Mouse (Mus musculus): ENCODE measurements around the gene Tpst1. TPM values are rescaled to one million over a fixed set of nuclear protein-coding genes. Genes with fewer than 3 reads are reported as not detected.

Tpst1 gene
- polyA plus RNA-seq, 1 experiment from 2014 or later, result 56.5 TPM

DNA sequence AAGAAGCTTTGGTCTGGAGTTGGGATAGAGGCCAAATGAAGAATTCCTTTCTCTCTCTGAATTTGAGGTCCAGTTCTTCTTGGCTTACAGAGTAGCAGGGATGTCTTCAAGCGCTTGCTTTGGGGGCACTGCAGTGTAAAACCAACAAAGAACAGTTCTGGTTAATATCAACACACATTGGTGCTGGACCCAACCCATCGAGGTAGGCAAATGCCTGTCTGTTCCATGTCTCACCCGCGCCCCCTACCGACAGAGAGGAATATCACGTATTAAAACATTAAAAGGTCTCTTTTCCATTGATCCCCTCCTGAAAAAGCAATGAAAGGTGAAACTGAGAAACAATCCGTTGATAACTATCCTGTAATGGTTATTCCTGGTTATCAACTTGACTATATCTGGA, 90.5 kb downstream of the Tpst1 start:
- no peak overlapping the region for H3K4me2 ChIP-seq
- H3K27me3 ChIP-seq, result no peaks in the 10 kb centered on the region
- H3K9me3 ChIP-seq, result no peaks in the 10 kb centered on the region
- no peaks in the 10 kb centered on the region for H3K36me3 ChIP-seq (replicated peaks)
- no peak for ATAC-seq (ENCODE audit: low FRiP score)
- WGBS, result 6% methylated on average over 7 of the region's 7 CpGs
- no peaks in the 10 kb centered on the region for H3K4me1 ChIP-seq
- H3K9ac ChIP-seq, result no peak overlapping the region
- no peak overlapping the region for H3K27ac ChIP-seq
- no peak overlapping the region for H3K4me3 ChIP-seq (replicated peaks)

GRCm38 (mm10) chr5:130165213-130165612, 92.1 kb downstream of the Tpst1 start:
- Histone ChIP-seq H3K27me3 (no peaks in the 10 kb centered on the region), H3K36me3 (replicated peaks) (no peaks in the 10 kb centered on the region), H3K27ac (no peak overlapping the region), H3K9me3 (no peaks in the 10 kb centered on the region), H3K9ac (no peak overlapping the region), H3K4me1 (no peaks in the 10 kb centered on the region), H3K4me2 (no peak overlapping the region), H3K4me3 (replicated peaks) (no peak overlapping the region)
- no peak for ATAC-seq (ENCODE audit: low FRiP score)
- 78% methylated on average over 4 of the region's 4 CpGs for WGBS

GRCm38 (mm10) chr5:130169109-130169508, 96.0 kb downstream of the Tpst1 start:
- 75% methylated on average over 6 of the region's 6 CpGs for WGBS

DNA sequence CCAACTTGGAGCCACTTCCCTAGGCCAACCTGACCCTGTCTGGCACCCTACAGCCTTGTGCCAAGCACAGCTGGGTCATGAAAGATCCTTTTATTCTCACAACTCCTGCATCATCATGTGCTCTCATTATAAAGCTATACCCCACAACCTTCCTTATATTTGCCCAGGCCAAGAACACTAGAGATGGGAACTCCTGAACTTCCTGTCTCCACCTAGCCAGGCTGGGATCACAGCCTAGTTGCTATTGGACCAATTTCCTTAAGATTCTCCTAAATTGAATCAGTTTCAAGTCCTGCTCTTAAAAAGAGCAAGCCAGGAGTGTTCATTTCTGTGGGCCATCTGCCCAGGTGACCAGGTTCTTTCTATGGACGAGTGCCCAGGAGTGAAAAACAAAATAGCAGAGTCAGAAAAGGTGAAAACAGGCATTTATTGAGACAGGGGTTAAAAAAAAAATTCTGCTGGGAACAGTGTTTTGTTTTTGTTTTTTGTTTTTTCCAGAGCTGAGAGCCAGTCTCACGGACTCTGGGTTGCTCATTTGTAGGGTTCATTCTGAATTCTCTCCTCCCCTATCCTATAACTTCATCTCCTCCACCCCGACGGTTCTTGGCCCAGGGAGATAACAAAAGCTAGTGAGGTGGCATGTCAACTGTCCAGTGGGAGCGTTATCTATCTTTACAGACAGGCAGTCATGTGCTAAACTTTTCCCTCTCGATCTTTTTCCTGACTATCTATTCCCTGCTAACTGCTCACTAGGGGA, 97.7 kb downstream of the Tpst1 start:
- 14% methylated on average over 6 of the region's 6 CpGs for WGBS
- no peaks in the 10 kb centered on the region for H3K36me3 ChIP-seq (replicated peaks)

More at GRCm38 (mm10) chr5:130169109-130169508, 96.0 kb downstream of the Tpst1 start:
- Histone ChIP-seq H3K9me3 (no peaks in the 10 kb centered on the region), H3K27me3 (no peaks in the 10 kb centered on the region), H3K27ac (no peak overlapping the region), H3K4me2 (no peak overlapping the region), H3K36me3 (replicated peaks) (no peaks in the 10 kb centered on the region), H3K9ac (no peak overlapping the region), H3K4me3 (replicated peaks) (no peak overlapping the region), H3K4me1 (peaks cover 19% of the 10 kb centered on the region)
- no peak for ATAC-seq (ENCODE audit: low FRiP score)

DNA sequence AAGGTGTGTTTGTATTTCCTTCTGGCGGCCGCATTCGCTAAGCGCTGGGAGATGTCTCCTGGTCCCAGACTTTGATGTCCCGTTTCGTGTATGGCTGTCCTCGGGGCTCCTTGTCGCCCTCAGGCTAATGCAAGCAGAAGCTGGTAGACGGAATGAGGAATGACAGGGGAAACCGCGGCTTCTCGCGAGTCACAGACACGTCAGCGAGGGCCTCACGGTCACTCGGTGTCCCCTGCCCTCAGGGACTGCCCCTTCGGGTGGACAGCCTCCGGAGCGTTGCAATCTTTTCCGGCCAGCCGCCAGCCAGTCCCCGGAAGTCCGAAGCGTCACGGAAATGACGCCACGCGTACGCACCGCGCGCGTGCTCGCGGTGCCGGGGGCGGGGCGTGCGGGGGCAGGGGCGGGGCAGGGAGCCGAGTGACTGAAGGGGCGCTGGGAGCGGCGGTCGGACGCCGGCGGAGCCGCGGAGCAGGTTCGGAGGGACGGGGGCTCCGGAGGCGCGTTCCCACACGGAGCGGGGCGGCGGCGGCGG, 98.4 kb downstream of the Tpst1 start, which contains the start of gene Rabgef1:
TSS of gene Rabgef1 (plus strand) at position 376 of the 532 bp plus-strand sequence.
- WGBS, result under 1% methylated on average over 60 of the region's 62 CpGs
- Histone ChIP-seq H3K4me3 (replicated peaks) (peak within 1 kb of the TSS; percentile 93), H3K27me3 (no peaks in the 10 kb centered on the region), H3K9ac (peak within 1 kb of the TSS; percentile 93), H3K4me2 (peak within 1 kb of the TSS; percentile 65), H3K9me3 (no peaks in the 10 kb centered on the region), H3K36me3 (replicated peaks) (no peaks in the 10 kb centered on the region), H3K27ac (peak within 1 kb of the TSS; percentile 87), H3K4me1 (peaks cover 19% of the 10 kb centered on the region)
- ATAC-seq (ENCODE audit: low FRiP score), result peak; percentile 95

More for the DNA sequence above, 97.7 kb downstream of the Tpst1 start:
- Histone ChIP-seq H3K27me3 (no peaks in the 10 kb centered on the region), H3K27ac (peak overlapping the region; percentile 87), H3K4me2 (peak overlapping the region; percentile 65), H3K4me3 (replicated peaks) (peak overlapping the region; percentile 93), H3K9ac (peak overlapping the region; percentile 93), H3K4me1 (peaks cover 19% of the 10 kb centered on the region), H3K9me3 (no peaks in the 10 kb centered on the region)
- no peak for ATAC-seq (ENCODE audit: low FRiP score)

- Histone ChIP-seq H3K4me3 (replicated peaks) (peak overlapping the region; percentile 93), H3K4me1 (peaks cover 19% of the 10 kb centered on the region), H3K27ac (peak overlapping the region; percentile 87), H3K36me3 (replicated peaks) (no peaks in the 10 kb centered on the region), H3K9me3 (no peaks in the 10 kb centered on the region), H3K4me2 (peak overlapping the region; percentile 65), H3K9ac (peak overlapping the region; percentile 93), H3K27me3 (no peaks in the 10 kb centered on the region)
- peak; percentile 52; the same call in 1 of the 2 replicates for ATAC-seq (ENCODE audit: low FRiP score)
- WGBS, result 2% methylated on average over 46 of the region's 46 CpGs
These were observed 99.0 kb downstream of the Tpst1 start for GRCm38 (mm10) chr5:130171956-130172601.

- Histone ChIP-seq H3K9me3 (no peaks in the 10 kb centered on the region), H3K9ac (peak overlapping the region; percentile 93; the same call in 1 of the 2 replicates), H3K4me2 (peak overlapping the region; percentile 65; the same call in 1 of the 2 replicates), H3K36me3 (replicated peaks) (no peaks in the 10 kb centered on the region), H3K27ac (no peak overlapping the region), H3K4me3 (replicated peaks) (peak overlapping the region; percentile 93), H3K27me3 (no peaks in the 10 kb centered on the region), H3K4me1 (peaks cover 19% of the 10 kb centered on the region)
- WGBS, result 93% methylated on average over 4 of the region's 4 CpGs
- no peak for ATAC-seq (ENCODE audit: low FRiP score)
These were observed 99.9 kb downstream of the Tpst1 start for GRCm38 (mm10) chr5:130173012-130173411.

GRCm38 (mm10) chr5:130177871-130178270, 104.7 kb downstream of the Tpst1 start:
- 61% methylated on average over 4 of the region's 4 CpGs for WGBS
- Histone ChIP-seq H3K9me3 (no peaks in the 10 kb centered on the region), H3K4me1 (peaks cover 4% of the 10 kb centered on the region), H3K4me2 (no peak overlapping the region), H3K27ac (no peak overlapping the region), H3K9ac (no peak overlapping the region), H3K36me3 (replicated peaks) (no peaks in the 10 kb centered on the region), H3K4me3 (replicated peaks) (no peak overlapping the region), H3K27me3 (no peaks in the 10 kb centered on the region)
- ATAC-seq (ENCODE audit: low FRiP score), result no peak

- 66% methylated on average over 7 of the region's 7 CpGs for WGBS
- Histone ChIP-seq H3K9ac (no peak overlapping the region), H3K27ac (no peak overlapping the region), H3K4me1 (no peaks in the 10 kb centered on the region), H3K36me3 (replicated peaks) (no peaks in the 10 kb centered on the region), H3K4me2 (no peak overlapping the region), H3K9me3 (no peaks in the 10 kb centered on the region), H3K27me3 (no peaks in the 10 kb centered on the region), H3K4me3 (replicated peaks) (no peak overlapping the region)
- no peak for ATAC-seq (ENCODE audit: low FRiP score)
These were observed 107.2 kb downstream of the Tpst1 start for GRCm38 (mm10) chr5:130180362-130180761.

GRCm38 (mm10) chr5:130181740-130182540, 108.8 kb downstream of the Tpst1 start:
- Histone ChIP-seq H3K27ac (no peak overlapping the region), H3K27me3 (no peaks in the 10 kb centered on the region), H3K9me3 (no peaks in the 10 kb centered on the region), H3K4me1 (peaks cover 1% of the 10 kb centered on the region; the same call in 1 of the 2 replicates), H3K4me2 (no peak overlapping the region), H3K9ac (no peak overlapping the region), H3K4me3 (replicated peaks) (no peak overlapping the region), H3K36me3 (replicated peaks) (no peaks in the 10 kb centered on the region)
- no peak for ATAC-seq (ENCODE audit: low FRiP score)
- 89% methylated on average over 6 of the region's 6 CpGs for WGBS

GRCm38 (mm10) chr5:130182541-130182821, 109.4 kb downstream of the Tpst1 start:
- Histone ChIP-seq H3K9ac (no peak overlapping the region), H3K36me3 (replicated peaks) (no peaks in the 10 kb centered on the region), H3K27me3 (no peaks in the 10 kb centered on the region), H3K9me3 (no peaks in the 10 kb centered on the region), H3K4me1 (peaks cover 2% of the 10 kb centered on the region; the same call in 1 of the 2 replicates), H3K27ac (no peak overlapping the region), H3K4me3 (replicated peaks) (no peak overlapping the region), H3K4me2 (no peak overlapping the region)
- ATAC-seq (ENCODE audit: low FRiP score), result no peak
- WGBS, result 89% methylated on average over 3 of the region's 3 CpGs
